Mouse (Mus musculus) testis, adult 2 months (tissue): ENCODE measurements around the gene Cyfip2. TPM values are rescaled to one million over a fixed set of nuclear protein-coding genes. Genes with fewer than 3 reads are reported as not detected.

ENCODE experiments used
- H3K27ac ChIP-seq: fragments of 200-500 bp; 2 replicates; pipeline ENCODE4 v1.5.1; 2012; ENCODE audit warnings: low read depth, low read length; ENCODE audit not compliant: control insufficient read depth, insufficient read depth
- H3K27me3 ChIP-seq: fragments of 200-500 bp; 2 replicates; pipeline ENCODE4 v1.6.1; 2012; ENCODE audit warnings: mild to moderate bottlenecking, low read length, moderate library complexity; ENCODE audit not compliant: control insufficient read depth, insufficient read depth
- H3K36me3 ChIP-seq: fragments of 200-500 bp; 2 replicates; pipeline ENCODE4 v1.6.1; 2012; ENCODE audit warnings: mild to moderate bottlenecking, low read length; ENCODE audit not compliant: control insufficient read depth, insufficient read depth
- H3K4me1 ChIP-seq: fragments of 200-500 bp; 2 replicates; pipeline ENCODE4 v1.6.1; 2012; ENCODE audit warnings: low read length; ENCODE audit not compliant: control insufficient read depth, insufficient read depth
- H3K4me3 ChIP-seq: fragments of 200-500 bp; 2 replicates; pipeline ENCODE4 v1.5.1; 2012; ENCODE audit warnings: low read depth, mild to moderate bottlenecking, low read length, moderate library complexity, mixed read lengths; ENCODE audit not compliant: control insufficient read depth
- CTCF ChIP-seq: fragments of 200-500 bp; IDR thresholded peaks from 2 replicates; pipeline ENCODE4 v1.5.1; 2012; ENCODE audit warnings: low read depth, mild to moderate bottlenecking, inconsistent platforms, low read length, moderate library complexity; ENCODE audit not compliant: control insufficient read depth, insufficient read depth, insufficient replicate concordance
- POLR2A ChIP-seq: fragments of 200-500 bp; IDR thresholded peaks from 2 replicates; pipeline ENCODE4 v1.6.1; 2012; ENCODE audit warnings: low read depth, mild to moderate bottlenecking, inconsistent platforms, low read length, moderate library complexity; ENCODE audit not compliant: control insufficient read depth
- polyA plus RNA-seq: library from polyadenylated mRNA; depleted of rRNA; stranded (reverse); fragments of >200 nt; gene quantifications from 2 replicates; pipeline ENCODE4 v1.2.3, GENCODE M21; 2012

Gene Cyfip2
- polyA plus RNA-seq, 1 experiment: 1.6 TPM

DNA sequence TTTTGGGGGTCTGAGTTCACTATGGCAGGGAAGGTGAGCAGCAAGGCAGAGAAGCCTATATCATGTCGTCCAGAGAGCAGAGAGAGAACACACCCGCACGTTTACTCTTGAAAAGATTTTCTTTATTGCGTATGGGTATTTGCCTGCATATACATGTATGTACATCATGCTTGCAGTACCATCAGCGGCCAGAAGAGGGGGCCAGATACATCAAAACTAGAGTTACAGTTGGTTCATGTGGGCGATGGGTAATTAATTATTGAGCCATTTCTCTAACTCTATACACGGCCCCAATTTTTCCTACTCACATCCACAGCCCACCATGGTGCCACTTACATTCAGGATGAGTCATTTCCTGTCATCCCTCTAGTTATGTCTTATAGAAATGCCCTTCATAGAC is 96.0 kb downstream of the Cyfip2 start:
- H3K4me3 ChIP-seq: no peak overlapping the region
- H3K27me3 ChIP-seq: no peaks in the 10 kb centered on the region
- no peaks in the 10 kb centered on the region for H3K36me3 ChIP-seq
- no peak overlapping the region for H3K27ac ChIP-seq
- no peaks in the 10 kb centered on the region; the same call in 1 of the 2 replicates for H3K4me1 ChIP-seq
- TF ChIP-seq CTCF: peak; percentile 32; the same call in 1 of the 2 replicates
- no peak for TF ChIP-seq POLR2A

DNA sequence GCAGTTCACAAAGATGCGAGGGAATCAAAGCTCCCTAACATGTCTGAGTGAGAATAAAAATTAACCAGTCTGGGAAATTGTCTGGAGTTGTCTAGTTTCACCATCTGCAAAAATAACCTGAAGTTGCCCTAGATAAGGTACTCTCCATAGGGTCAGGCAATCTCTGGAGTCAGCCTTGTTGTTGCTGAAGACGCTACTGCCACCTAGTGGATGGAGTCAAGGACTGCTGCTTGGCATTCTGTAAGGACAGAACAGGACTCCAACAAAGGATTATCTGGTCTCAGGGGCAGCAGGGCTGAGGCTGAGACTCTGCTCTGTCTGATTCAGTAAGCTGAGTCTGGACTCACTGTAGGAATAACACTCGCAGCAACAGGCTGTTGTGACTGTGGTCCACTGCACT is 97.3 kb downstream of the Cyfip2 start:
- Histone ChIP-seq H3K4me3 (no peak overlapping the region), H3K27me3 (no peaks in the 10 kb centered on the region), H3K4me1 (no peaks in the 10 kb centered on the region; the same call in 1 of the 2 replicates), H3K36me3 (no peaks in the 10 kb centered on the region), H3K27ac (no peak overlapping the region)
- TF ChIP-seq POLR2A (no peak), CTCF (peak; percentile 83; the same call in 1 of the 2 replicates)

DNA sequence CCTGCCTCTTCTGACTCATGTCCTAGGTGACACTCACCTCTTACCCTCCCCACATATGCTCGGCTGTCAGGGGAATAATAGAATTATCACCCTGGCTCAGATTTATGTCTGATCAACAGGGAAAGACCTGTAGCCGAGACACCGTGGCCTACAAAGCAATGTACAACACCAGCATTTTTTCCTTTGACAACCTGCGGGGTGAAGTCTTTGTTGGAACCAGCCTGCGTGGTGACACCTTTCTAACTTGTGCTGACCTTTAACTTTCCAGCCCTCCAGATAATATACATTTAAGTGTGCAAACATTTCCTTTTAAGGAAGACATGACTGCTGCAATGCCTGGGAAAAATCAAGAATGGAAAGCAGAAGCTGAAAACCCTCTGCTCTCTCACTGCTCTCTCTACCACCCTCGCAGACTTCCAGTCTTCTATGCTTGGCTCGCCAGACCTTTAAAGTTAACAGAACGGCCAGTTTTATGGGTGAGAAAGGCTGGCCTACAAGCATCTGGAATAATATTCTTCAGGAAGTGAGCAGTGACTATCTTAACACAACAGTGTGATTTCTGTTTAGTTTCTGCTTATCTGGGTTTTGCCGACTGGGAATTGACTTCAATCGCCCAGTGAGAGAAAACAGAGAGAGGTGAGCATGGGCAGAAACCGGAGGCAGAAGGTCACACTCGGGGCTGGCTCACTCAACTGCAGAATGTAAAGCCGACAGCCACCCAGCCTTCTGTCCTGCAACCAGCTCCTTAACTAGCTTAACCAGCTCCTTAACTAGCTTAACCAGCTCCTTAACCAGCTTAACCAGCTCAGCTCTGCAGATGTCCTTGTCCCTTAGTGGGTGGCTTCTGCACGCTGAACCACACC is 98.1 kb downstream of the Cyfip2 start:
- Histone ChIP-seq H3K27me3 (no peaks in the 10 kb centered on the region), H3K4me3 (no peak overlapping the region), H3K36me3 (no peaks in the 10 kb centered on the region), H3K4me1 (no peaks in the 10 kb centered on the region; the same call in 1 of the 2 replicates), H3K27ac (no peak overlapping the region)
- no peak for TF ChIP-seq CTCF
- TF ChIP-seq POLR2A: no peak

DNA sequence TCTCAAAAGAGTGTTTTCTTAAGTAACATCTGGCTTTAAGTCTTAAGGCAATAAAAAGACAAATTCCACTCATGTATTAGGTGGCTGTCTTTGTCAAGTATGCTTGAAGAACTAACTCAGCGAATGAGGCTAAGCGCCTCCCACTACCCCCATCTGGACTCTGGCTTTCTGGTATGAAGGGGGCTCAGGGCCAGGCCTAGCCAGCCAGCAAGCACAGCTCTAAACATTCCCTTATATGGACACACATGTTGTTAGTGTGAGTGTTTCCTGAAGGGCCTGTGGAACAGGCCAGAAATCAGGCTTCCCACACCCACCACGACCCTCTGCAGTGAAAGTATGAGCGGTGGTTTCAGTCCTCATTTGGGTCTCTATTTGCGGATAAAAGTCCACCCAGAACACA is 98.8 kb downstream of the Cyfip2 start:
- H3K4me3 ChIP-seq: no peak overlapping the region
- no peak overlapping the region for H3K27ac ChIP-seq
- H3K27me3 ChIP-seq: no peaks in the 10 kb centered on the region
- no peaks in the 10 kb centered on the region; the same call in 1 of the 2 replicates for H3K4me1 ChIP-seq
- no peaks in the 10 kb centered on the region for H3K36me3 ChIP-seq
- TF ChIP-seq POLR2A (no peak), CTCF (no peak)

DNA sequence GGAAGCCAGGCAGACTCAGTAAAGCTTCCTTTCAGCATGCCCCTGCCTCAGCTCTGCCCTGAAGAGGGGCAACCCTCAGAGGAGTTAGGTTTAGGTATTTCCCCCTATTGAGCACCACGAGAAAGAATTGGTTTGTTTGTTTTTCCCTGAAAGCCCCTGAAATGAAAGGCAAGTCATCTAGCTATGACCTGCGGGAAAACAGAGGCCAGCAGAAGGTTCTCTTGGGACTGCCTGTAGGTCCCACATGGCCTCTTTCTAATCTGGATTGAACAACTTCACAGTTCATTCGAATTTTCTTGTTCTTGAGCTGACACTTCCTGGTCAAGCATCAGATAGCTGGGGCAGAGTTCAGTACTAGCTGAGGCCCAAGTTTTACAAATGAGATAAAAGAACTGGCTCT is 100.8 kb downstream of the Cyfip2 start:
- H3K4me1 ChIP-seq: no peaks in the 10 kb centered on the region; the same call in 1 of the 2 replicates
- H3K27me3 ChIP-seq: no peaks in the 10 kb centered on the region
- H3K36me3 ChIP-seq: no peaks in the 10 kb centered on the region
- TF ChIP-seq POLR2A (no peak), CTCF (no peak)
- H3K4me3 ChIP-seq: no peak overlapping the region
- H3K27ac ChIP-seq: no peak overlapping the region

DNA sequence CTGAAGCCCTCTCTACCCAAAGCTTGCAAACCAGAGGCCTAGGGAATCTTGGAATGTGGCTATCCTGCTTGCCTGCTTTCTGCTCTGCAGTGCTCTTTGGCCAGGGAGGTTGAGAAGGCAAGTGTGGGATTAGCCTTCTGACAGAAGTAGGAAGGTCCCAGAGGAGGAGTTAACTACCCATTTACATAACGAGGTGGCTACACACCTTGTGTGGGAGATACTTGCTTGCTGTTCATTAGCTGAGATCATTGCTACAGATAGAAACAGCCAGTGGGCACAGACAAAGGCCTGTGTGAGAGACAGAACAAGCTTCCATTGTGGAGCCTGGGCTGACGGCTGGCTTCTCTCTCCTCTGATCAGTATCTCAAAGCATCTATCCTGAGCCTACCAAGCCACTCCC is 102.8 kb downstream of the Cyfip2 start:
- no peak overlapping the region for H3K4me3 ChIP-seq
- H3K27me3 ChIP-seq: no peaks in the 10 kb centered on the region
- no peak for TF ChIP-seq POLR2A
- TF ChIP-seq CTCF: no peak
- H3K27ac ChIP-seq: no peak overlapping the region
- H3K4me1 ChIP-seq: no peaks in the 10 kb centered on the region
- no peaks in the 10 kb centered on the region for H3K36me3 ChIP-seq

DNA sequence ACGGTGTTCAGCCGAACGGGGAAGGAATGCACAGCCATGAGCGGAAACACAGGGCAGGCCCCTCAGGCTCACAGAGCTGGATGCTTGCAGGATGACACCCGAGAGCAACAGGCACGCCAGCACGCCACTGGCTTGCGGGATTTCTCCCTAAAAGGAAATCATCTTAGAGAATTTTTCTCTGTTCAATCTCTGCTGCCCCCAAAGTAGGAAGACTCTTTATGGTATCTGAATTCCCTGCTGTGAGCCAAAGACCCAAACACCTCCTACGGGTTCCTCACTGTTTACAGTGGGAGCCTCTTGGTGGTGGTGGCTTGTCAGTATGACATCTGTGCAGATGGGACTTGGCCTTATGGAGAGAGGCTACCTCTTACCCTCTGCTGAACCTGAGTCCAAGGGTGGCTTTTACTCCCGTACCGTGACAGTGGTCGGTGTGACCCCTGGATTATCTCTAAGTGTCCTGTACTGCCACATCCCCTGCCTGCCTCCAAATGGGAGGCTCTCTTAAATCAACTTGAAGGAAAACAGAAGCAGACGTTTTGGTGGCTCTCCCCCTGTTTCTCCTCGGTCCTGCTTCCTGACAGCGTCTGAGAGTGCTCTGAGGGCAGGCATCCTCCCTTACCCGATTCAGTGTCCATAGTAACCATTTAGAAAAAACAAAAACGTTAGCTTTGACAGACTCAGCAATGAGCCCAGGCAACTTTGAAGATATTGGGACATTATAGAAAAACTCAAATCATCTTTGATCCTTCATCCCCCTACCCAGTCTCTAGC is 106.8 kb downstream of the Cyfip2 start:
- no peaks in the 10 kb centered on the region for H3K27me3 ChIP-seq

More for the DNA sequence above, 106.8 kb downstream of the Cyfip2 start:
- no peak overlapping the region for H3K27ac ChIP-seq
- no peak for TF ChIP-seq CTCF
- TF ChIP-seq POLR2A: no peak
- no peak overlapping the region for H3K4me3 ChIP-seq
- H3K36me3 ChIP-seq: no peaks in the 10 kb centered on the region
- no peaks in the 10 kb centered on the region for H3K4me1 ChIP-seq
